Mouse (Mus musculus) small intestine, adult 2 months (tissue): ENCODE data around the gene Cryge.

Experiments
- CTCF ChIP-seq: fragments of 200-500 bp; IDR thresholded peaks from 2 replicates; pipeline ENCODE4 v1.5.1; 2012; ENCODE audit warnings: low read depth, mild to moderate bottlenecking, control low read depth, inconsistent platforms, low read length, moderate library complexity, mixed read lengths; ENCODE audit not compliant: insufficient replicate concordance, insufficient read length; ENCODE audit errors: extremely low read depth
- POLR2A ChIP-seq: fragments of 200-500 bp; IDR thresholded peaks from 2 replicates; pipeline ENCODE4 v1.6.1; 2012; ENCODE audit warnings: low read depth, mild to moderate bottlenecking, control low read depth, inconsistent platforms, low read length, moderate library complexity

DNA sequence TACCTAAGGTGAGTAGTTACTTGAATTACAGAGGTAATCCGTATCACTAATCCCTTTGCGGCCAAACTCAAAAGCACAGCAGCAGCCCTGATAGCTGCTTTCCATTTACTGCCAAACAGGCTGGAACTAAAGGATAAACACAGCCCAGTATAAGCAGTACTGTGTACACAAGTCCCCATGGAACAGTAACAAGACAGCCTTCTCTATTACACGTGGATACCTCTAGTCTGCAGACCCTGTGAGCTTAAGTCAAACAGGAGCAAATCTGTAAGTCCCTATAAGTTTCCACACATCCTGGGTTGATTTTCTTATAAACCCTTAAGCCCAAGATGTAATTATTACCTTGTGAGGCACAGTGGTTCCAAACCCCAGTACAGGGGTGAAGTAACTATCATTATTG, 15.4 kb downstream of the Cryge start:
- TF ChIP-seq CTCF: no peak
- TF ChIP-seq POLR2A: no peak
